Mouse (Mus musculus): Measurements from ENCODE around the gene Brd9. TPM values are rescaled to one million over a fixed set of nuclear protein-coding genes. Genes with fewer than 3 reads are reported as not detected.

The Brd9 gene
- total RNA-seq (2014; rRNA removed) (84.1 and 111 TPM in 2 replicates), polyA plus RNA-seq (2015; fragmentation: Nextera tagmentation; extraction: Ambion mirVana) (86.1 and 90.5 TPM in 2 replicates)

DNA sequence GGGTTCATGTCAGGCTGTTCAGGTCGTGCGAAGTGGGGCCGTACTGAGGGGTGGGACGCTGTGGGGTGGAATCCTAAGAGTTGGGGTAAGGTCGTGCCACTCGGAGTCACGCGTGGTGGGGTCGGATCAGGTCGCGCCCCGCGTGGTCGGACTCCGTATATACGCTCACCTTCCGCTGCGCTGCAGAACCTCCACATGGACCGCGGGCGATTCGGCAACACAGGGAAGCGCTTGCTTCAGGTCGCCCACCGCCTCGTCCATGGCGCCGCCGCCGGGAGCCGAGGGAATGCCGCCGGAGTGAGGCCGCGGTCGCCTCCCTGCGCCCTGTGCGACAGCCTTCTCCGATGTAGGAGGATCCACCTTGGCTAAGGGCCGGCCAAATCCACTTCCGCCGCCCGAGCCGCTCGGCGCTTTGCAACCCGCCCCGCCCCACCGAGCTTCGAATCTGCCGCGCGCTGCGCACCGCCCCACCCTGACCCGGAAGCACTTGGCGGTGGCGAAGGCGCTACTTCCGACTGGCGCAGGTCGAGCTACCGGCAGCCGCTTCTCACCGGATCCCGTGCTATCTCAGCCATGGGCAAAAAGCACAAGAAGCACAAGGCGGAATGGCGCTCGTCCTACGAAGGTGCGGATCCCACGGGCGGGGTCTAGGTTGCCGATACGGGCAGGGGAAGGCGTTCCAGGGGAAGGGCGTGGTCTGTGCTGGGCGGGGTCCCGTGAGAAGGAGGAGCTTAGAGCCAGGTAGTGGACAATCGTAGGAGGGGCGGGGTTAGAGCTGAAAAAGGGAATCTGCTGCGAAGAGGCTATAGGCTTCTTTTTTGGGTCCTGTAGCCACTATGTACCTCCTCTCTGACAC, at the start of gene Brd9, which contains the start of gene Trip13:
Gene Brd9, plus strand, starts transcription at position 491 of the 856 bp plus-strand sequence.
Gene Trip13, minus strand, starts transcription at position 464 of the 856 bp plus-strand sequence.
- Histone ChIP-seq H3K4me2 (ENCODE audit: low read depth, low read length, poor library complexity, severe bottlenecking) (peak within 1 kb of the TSS; percentile 83), H3K27me3 (ENCODE audit: insufficient read depth, low read length) (no peaks in the 10 kb centered on the region), H3K9me3 (ENCODE audit: low read length) (no peaks in the 10 kb centered on the region), H3K4me3 (ENCODE audit: low read depth, low read length) (peak within 1 kb of the TSS; percentile 70), H3K9ac (replicated peaks; ENCODE audit: low read length, poor library complexity, severe bottlenecking) (peak within 1 kb of the TSS; percentile 87), H3K27ac (ENCODE audit: low read depth, low read length) (peak within 1 kb of the TSS; percentile 85), H3K36me3 (ENCODE audit: insufficient read depth, low read length) (peaks cover 21% of the 10 kb centered on the region), H3K4me1 (ENCODE audit: insufficient read depth, low read length) (no peaks in the 10 kb centered on the region; the same call in 1 of the 2 replicates)
- ATAC-seq (ENCODE audit: low FRiP score) (peak; percentile 97), DNase-seq (ENCODE audit: low spot score) (peak; percentile 91)
- peak; percentile 15; the same call in 1 of the 2 replicates for TF ChIP-seq CTCF (IDR thresholded peaks at IDR 0.05)
- under 1% methylated on average over 78 of the region's 82 CpGs for WGBS

DNA sequence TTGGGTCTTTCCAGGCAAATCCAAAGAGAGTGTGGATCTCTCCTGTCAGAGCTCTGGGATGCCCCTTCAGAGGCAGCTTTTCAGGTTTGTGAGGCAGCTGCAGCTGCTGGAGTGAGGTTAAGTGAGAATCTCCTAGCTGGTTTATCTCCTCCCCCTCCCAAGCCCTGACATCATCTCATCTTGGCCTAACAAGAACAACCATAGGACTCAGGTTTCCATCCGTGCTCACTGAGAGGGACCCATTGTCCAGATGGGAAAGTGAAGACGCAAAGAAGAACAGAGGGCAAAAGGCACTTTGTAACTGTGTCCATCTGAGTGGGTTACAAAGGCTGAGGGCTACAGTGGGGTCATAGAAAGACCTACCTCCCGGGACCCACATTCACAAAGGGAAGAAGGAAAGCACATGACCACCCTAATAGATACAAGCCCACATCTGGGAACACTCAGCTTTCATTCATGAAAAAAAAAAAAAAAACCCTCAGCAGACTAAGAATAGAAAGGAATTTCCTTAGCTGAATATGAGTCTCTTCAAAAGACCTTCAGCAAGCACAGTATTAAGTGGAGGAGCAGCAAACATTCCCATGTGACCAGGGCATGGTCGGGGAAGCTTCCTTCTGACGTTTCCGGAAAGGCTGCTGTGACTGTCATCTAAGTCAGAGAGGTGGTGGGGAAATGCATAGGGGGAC, 45.0 kb upstream of the Brd9 start:
- no peak overlapping the region for H3K27ac ChIP-seq (ENCODE audit: low read depth, low read length)
- H3K4me1 ChIP-seq (ENCODE audit: insufficient read depth, low read length), result no peaks in the 10 kb centered on the region
- no peaks in the 10 kb centered on the region for H3K9me3 ChIP-seq (ENCODE audit: low read length)
- no peak overlapping the region for H3K4me3 ChIP-seq (ENCODE audit: low read depth, low read length)
- no peak overlapping the region for H3K4me2 ChIP-seq (ENCODE audit: low read depth, low read length, poor library complexity, severe bottlenecking)
- H3K27me3 ChIP-seq (ENCODE audit: insufficient read depth, low read length), result no peaks in the 10 kb centered on the region
- no peaks in the 10 kb centered on the region for H3K36me3 ChIP-seq (ENCODE audit: insufficient read depth, low read length)
- DNase-seq (ENCODE audit: low spot score) (no peak), ATAC-seq (ENCODE audit: low FRiP score) (no peak)
- no peak overlapping the region for H3K9ac ChIP-seq (replicated peaks; ENCODE audit: low read length, poor library complexity, severe bottlenecking)
- no peak for TF ChIP-seq CTCF (IDR thresholded peaks at IDR 0.05)
- WGBS, result 65% methylated on average over 6 of the region's 6 CpGs

DNA sequence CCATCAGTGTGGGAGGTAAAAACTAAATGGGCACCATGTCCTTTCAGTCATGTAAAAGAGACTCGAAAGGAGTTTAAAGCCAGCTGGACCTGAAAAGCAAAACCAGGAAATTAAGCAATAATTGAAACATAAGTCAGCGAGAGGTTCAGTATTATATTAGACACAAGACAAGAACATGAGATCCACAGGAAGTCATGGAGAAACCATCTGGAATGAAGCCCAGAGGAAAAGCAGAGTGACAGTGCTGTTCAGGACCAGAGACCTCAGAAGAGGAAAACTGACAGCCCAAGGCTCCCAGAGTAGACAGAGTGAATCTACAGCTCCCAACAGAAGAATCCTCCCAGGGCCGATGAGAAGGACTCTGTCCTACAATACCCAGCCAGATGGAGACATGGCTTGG, 40.0 kb upstream of the Brd9 start:
- Histone ChIP-seq H3K36me3 (ENCODE audit: insufficient read depth, low read length) (no peaks in the 10 kb centered on the region), H3K9ac (replicated peaks; ENCODE audit: low read length, poor library complexity, severe bottlenecking) (no peak overlapping the region), H3K27me3 (ENCODE audit: insufficient read depth, low read length) (no peaks in the 10 kb centered on the region), H3K4me1 (ENCODE audit: insufficient read depth, low read length) (no peaks in the 10 kb centered on the region), H3K27ac (ENCODE audit: low read depth, low read length) (no peak overlapping the region), H3K4me2 (ENCODE audit: low read depth, low read length, poor library complexity, severe bottlenecking) (no peak overlapping the region), H3K4me3 (ENCODE audit: low read depth, low read length) (no peak overlapping the region), H3K9me3 (ENCODE audit: low read length) (no peaks in the 10 kb centered on the region)
- 87% methylated on average over 3 of the region's 3 CpGs for WGBS
- no peak for ATAC-seq (ENCODE audit: low FRiP score)
- no peak for DNase-seq (ENCODE audit: low spot score)
- TF ChIP-seq CTCF (IDR thresholded peaks at IDR 0.05), result no peak

DNA sequence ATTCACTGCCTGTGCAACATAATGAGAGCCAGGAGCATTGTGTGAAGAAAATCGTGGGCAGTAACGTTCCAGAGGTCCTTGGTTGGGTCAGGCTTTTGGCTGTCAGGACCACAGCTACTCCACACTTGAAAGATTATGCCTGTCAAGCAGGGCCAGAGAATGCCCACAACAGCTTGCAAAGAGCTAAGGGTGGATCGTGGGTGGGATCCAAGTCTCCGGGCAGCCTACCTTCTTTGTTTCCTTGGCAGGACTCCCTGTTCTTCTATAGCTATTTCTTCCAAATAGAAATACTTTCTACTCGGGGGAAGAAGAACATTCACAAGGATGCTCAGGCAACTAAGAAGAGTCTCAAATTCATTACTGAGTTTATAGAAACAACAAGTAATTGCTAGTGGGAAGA, 30.5 kb upstream of the Brd9 start:
- no peak overlapping the region for H3K27ac ChIP-seq (ENCODE audit: low read depth, low read length)
- no peak overlapping the region for H3K9ac ChIP-seq (replicated peaks; ENCODE audit: low read length, poor library complexity, severe bottlenecking)
- ATAC-seq (ENCODE audit: low FRiP score) (no peak), DNase-seq (ENCODE audit: low spot score) (peak; percentile 27)
- H3K27me3 ChIP-seq (ENCODE audit: insufficient read depth, low read length), result no peaks in the 10 kb centered on the region
- no peak overlapping the region for H3K4me3 ChIP-seq (ENCODE audit: low read depth, low read length)
- H3K4me1 ChIP-seq (ENCODE audit: insufficient read depth, low read length), result no peaks in the 10 kb centered on the region
- no peaks in the 10 kb centered on the region for H3K9me3 ChIP-seq (ENCODE audit: low read length)
- H3K36me3 ChIP-seq (ENCODE audit: insufficient read depth, low read length), result no peaks in the 10 kb centered on the region
- TF ChIP-seq CTCF (IDR thresholded peaks at IDR 0.05), result no peak
- 68% methylated on average over 5 of the region's 5 CpGs for WGBS
- H3K4me2 ChIP-seq (ENCODE audit: low read depth, low read length, poor library complexity, severe bottlenecking), result no peak overlapping the region

DNA sequence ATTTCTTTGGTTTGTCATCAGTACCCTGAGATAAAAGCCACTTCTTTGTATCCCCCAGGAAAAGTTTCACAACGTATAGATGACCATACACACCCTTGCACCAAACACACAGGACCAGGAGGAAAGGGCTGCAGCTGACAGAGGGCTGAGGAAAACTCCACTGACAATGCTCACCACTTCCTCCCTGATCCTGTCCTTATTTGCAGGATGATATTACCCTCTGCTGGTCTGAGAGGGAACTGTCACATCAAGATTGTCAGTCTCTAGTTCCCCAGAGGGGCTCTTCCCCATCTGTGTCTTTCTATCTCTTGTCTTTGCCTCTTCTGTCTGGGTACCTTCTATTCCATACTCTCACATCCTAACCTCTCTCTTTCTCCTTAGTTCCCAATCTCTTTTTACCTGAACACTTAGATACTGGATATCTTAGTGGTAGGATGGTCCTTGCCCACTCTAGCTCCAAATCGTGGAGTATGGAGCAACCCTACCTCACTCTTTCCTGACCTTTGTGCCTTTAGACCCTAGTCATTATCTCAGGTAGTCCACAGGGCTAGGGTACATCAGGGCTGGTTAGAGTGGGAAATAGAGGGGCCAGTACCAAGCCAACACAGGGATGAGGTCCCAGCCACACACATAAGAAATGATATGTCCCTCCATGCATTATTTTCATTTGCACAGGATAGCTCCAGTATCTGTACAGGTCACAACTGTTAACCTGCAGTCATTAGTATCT, 29.8 kb upstream of the Brd9 start:
- Histone ChIP-seq H3K27me3 (ENCODE audit: insufficient read depth, low read length) (no peaks in the 10 kb centered on the region), H3K9me3 (ENCODE audit: low read length) (no peaks in the 10 kb centered on the region), H3K9ac (replicated peaks; ENCODE audit: low read length, poor library complexity, severe bottlenecking) (no peak overlapping the region), H3K4me2 (ENCODE audit: low read depth, low read length, poor library complexity, severe bottlenecking) (no peak overlapping the region), H3K4me3 (ENCODE audit: low read depth, low read length) (no peak overlapping the region), H3K27ac (ENCODE audit: low read depth, low read length) (no peak overlapping the region), H3K36me3 (ENCODE audit: insufficient read depth, low read length) (no peaks in the 10 kb centered on the region), H3K4me1 (ENCODE audit: insufficient read depth, low read length) (no peaks in the 10 kb centered on the region)
- peak; percentile 96 for TF ChIP-seq CTCF (IDR thresholded peaks at IDR 0.05)
- WGBS, result 62% methylated on average over 2 of the region's 2 CpGs
- ATAC-seq (ENCODE audit: low FRiP score) (peak; percentile 85), DNase-seq (ENCODE audit: low spot score) (peak; percentile 84)

Data from midbrain, postnatal 0 days (tissue).